31 mouse cellular contexts compared by ENCODE assay signal in the genomic region with DNA sequence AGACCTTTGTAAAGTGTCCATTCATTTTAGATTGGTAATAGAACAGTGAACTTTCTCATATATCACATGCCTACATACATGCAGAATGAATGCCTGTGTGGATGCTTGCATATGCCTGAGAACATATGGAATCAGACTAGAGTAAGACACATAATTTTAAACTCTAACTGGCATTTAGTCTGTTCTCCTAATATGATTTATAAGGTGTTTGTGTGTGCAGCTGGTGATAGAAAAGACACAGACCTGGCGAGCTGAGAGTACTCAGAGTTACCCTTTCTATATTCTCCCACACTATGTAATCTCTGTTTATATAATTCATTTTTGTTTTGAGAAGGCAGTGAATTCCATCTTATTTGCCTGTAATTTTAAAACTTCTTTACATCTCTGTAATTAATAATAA.
"Had no signal": no experiment of that assay in that cellular context is flagged by ENCODE, and none has a peak within 500 bp of the region (broad histone marks: within the 10 kb centered on the region; RNA-seq: fewer than 3 reads in every experiment).

No protein-coding gene starts in this region.

- H3K27me3 ChIP-seq: limb, embryonic 12.5 days; limb, embryonic 13.5 days; limb, embryonic 15.5 days; liver, embryonic 12.5 days; liver, embryonic 13.5 days; liver, embryonic 15.5 days; lung, embryonic 15.5 days; megakaryocyte, embryonic 14.5 days; midbrain, embryonic 12.5 days; midbrain, embryonic 13.5 days; midbrain, embryonic 15.5 days; neural tube, embryonic 12.5 days had no signal

- ATAC-seq: liver, embryonic 12.5 days; liver, postnatal 0 days; lung, postnatal 0 days; midbrain, embryonic 13.5 days; midbrain, embryonic 15.5 days; midbrain, embryonic 16.5 days had no signal

- H3K36me3 ChIP-seq: limb, embryonic 10.5 days; limb, embryonic 12.5 days; limb, embryonic 13.5 days; limb, embryonic 15.5 days; liver, embryonic 12.5 days; liver, embryonic 13.5 days; liver, embryonic 15.5 days; lung, embryonic 15.5 days; midbrain, embryonic 10.5 days; midbrain, embryonic 12.5 days; midbrain, embryonic 13.5 days; midbrain, embryonic 15.5 days; neural tube, embryonic 12.5 days had no signal

- H3K27ac ChIP-seq: left cerebral cortex, adult 2 months; limb, embryonic 10.5 days; limb, embryonic 12.5 days; limb, embryonic 13.5 days; limb, embryonic 15.5 days; liver, embryonic 12.5 days; liver, embryonic 13.5 days; liver, embryonic 14.5 days; liver, embryonic 15.5 days; lung, embryonic 15.5 days; macrophage; midbrain, embryonic 10.5 days; midbrain, embryonic 12.5 days; midbrain, embryonic 13.5 days; midbrain, embryonic 15.5 days; neural tube, embryonic 12.5 days had no signal

- H3K9me3 ChIP-seq: limb, embryonic 10.5 days; limb, embryonic 12.5 days; limb, embryonic 13.5 days; limb, embryonic 15.5 days; liver, embryonic 12.5 days; liver, embryonic 15.5 days; lung, embryonic 15.5 days; midbrain, embryonic 10.5 days; midbrain, embryonic 12.5 days; midbrain, embryonic 13.5 days; midbrain, embryonic 15.5 days; neural tube, embryonic 12.5 days had no signal

- H3K4me1 ChIP-seq: limb, embryonic 10.5 days; limb, embryonic 12.5 days; limb, embryonic 13.5 days; limb, embryonic 15.5 days; liver, embryonic 12.5 days; liver, embryonic 13.5 days; liver, embryonic 15.5 days; lung, embryonic 15.5 days; megakaryocyte, embryonic 14.5 days; midbrain, embryonic 15.5 days; neural tube, embryonic 12.5 days had no signal

- DNase-seq: left cerebral cortex, postnatal 4 days; liver; liver, embryonic 13.5 days; liver, postnatal 0 days; lung, adult 18-20 months; lung, adult 2 months; lung, postnatal 14 days; lung, postnatal 36 days; lung, postnatal 4 days; midbrain, embryonic 14.5 days had no signal

- H3K4me3 ChIP-seq: left cerebral cortex, adult 2 months; limb, embryonic 10.5 days; limb, embryonic 12.5 days; limb, embryonic 13.5 days; limb, embryonic 15.5 days; liver, embryonic 12.5 days; liver, embryonic 13.5 days; liver, embryonic 15.5 days; lung, embryonic 15.5 days; megakaryocyte, embryonic 14.5 days; midbrain, embryonic 10.5 days; midbrain, embryonic 12.5 days; midbrain, embryonic 13.5 days; midbrain, embryonic 15.5 days; myocyte; neural tube, embryonic 12.5 days had no signal

- H3K9ac ChIP-seq: limb, embryonic 12.5 days; limb, embryonic 13.5 days; limb, embryonic 15.5 days; liver, embryonic 12.5 days; liver, embryonic 13.5 days; liver, embryonic 14.5 days; liver, embryonic 15.5 days; liver, postnatal 0 days; lung, embryonic 15.5 days; midbrain, embryonic 12.5 days; midbrain, embryonic 13.5 days; midbrain, embryonic 15.5 days; neural tube, embryonic 12.5 days had no signal

- H3K4me2 ChIP-seq: limb, embryonic 12.5 days; limb, embryonic 13.5 days; limb, embryonic 15.5 days; liver, embryonic 11.5 days; liver, embryonic 12.5 days; liver, embryonic 13.5 days; liver, embryonic 15.5 days; lung, embryonic 15.5 days; midbrain, embryonic 11.5 days; midbrain, embryonic 12.5 days; midbrain, embryonic 13.5 days; midbrain, embryonic 15.5 days; neural tube, embryonic 12.5 days had no signal
